Mouse (Mus musculus) megakaryocyte, embryonic 14.5 days (primary cell): ENCODE data around the gene Hacd2.

Experiments
- FLI1 ChIP-seq: IDR thresholded peaks from 2 replicates; pipeline ENCODE4 v1.6.1; 2012; ENCODE audit warnings: low read length, inconsistent platforms, mixed read lengths
- GATA1 ChIP-seq: IDR thresholded peaks from 3 replicates; pipeline ENCODE4 v1.6.1; 2012; ENCODE audit warnings: mixed read lengths, low read length, inconsistent platforms, borderline replicate concordance

DNA sequence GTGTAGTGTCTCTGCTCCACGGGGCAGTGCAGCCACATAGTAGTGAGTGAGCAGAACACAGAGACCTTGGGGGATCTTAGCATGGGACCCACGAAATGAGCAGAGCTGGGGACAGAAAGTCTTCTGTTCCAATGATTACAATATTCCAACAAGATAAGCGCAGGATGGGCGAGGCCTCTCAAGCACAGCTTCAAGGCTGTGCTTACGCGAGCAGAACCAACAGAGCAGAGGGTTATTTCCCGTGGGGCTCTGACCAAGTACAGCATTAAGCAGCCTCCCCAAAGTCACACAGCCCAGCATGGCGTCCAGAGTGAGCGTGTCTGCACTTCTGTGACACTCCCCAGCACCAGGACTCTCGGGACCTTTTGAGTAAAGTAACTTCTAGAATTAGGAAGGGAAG is 24.7 kb upstream of the Hacd2 start:
- TF ChIP-seq GATA1: no peak
- no peak for TF ChIP-seq FLI1
